Mouse (Mus musculus): ENCODE results near the gene Rbm25.

GRCm38 (mm10) chr12:83719431-83719830, 88.4 kb downstream of the Rbm25 start:
- TF ChIP-seq GATA1 (IDR thresholded peaks at IDR 0.05; ENCODE audit: low read length) (no peak), TAL1 (IDR thresholded peaks at IDR 0.05; ENCODE audit: low read length) (no peak)

All from erythroblast, embryonic 14.5 days (primary cell).